Mouse (Mus musculus) splenic B cell, adult 2 months (primary cell): Measurements from ENCODE around the gene Tub.

ENCODE experiments used
- DNase-seq: peaks from one replicate; pipeline ENCODE4 v3.0.0-alpha.2; 2011; ENCODE audit warnings: low read depth, low spot score
- H3K27me3 ChIP-seq: 2 replicates; pipeline ENCODE4 v1.6.1; 2012; ENCODE audit warnings: mild to moderate bottlenecking, low read length, moderate library complexity, mixed read lengths; ENCODE audit not compliant: control insufficient read depth, poor library complexity, insufficient read depth, severe bottlenecking
- H3K36me3 ChIP-seq: 2 replicates; pipeline ENCODE4 v1.6.1; 2012; ENCODE audit warnings: mild to moderate bottlenecking, low read length, moderate library complexity, mixed read lengths; ENCODE audit not compliant: control insufficient read depth, poor library complexity, insufficient read depth, severe bottlenecking

Gene Tub

GRCm38 (mm10) chr7:109032054-109032453, 81.9 kb downstream of the Tub start:
- no peaks in the 10 kb centered on the region for H3K36me3 ChIP-seq
- no peaks in the 10 kb centered on the region for H3K27me3 ChIP-seq
- DNase-seq = no peak

GRCm38 (mm10) chr7:109038121-109038735, 88.1 kb downstream of the Tub start:
- no peak for DNase-seq
- no peaks in the 10 kb centered on the region for H3K36me3 ChIP-seq
- no peaks in the 10 kb centered on the region for H3K27me3 ChIP-seq

- Histone ChIP-seq H3K27me3 (no peaks in the 10 kb centered on the region), H3K36me3 (no peaks in the 10 kb centered on the region)
- no peak for DNase-seq
These were observed 88.8 kb downstream of the Tub start for GRCm38 (mm10) chr7:109038987-109039386.

- DNase-seq = no peak
- Histone ChIP-seq H3K27me3 (no peaks in the 10 kb centered on the region), H3K36me3 (no peaks in the 10 kb centered on the region)
These were observed 89.3 kb downstream of the Tub start for GRCm38 (mm10) chr7:109039445-109039844.

GRCm38 (mm10) chr7:109045876-109046275, 95.7 kb downstream of the Tub start:
- H3K27me3 ChIP-seq = no peaks in the 10 kb centered on the region
- no peaks in the 10 kb centered on the region for H3K36me3 ChIP-seq
- DNase-seq = no peak

GRCm38 (mm10) chr7:109050831-109051230, 100.7 kb downstream of the Tub start:
- Histone ChIP-seq H3K36me3 (no peaks in the 10 kb centered on the region), H3K27me3 (no peaks in the 10 kb centered on the region)
- no peak for DNase-seq

- Histone ChIP-seq H3K27me3 (no peaks in the 10 kb centered on the region), H3K36me3 (no peaks in the 10 kb centered on the region)
- no peak for DNase-seq
These were observed 109.4 kb downstream of the Tub start for GRCm38 (mm10) chr7:109059536-109059935.

GRCm38 (mm10) chr7:109069641-109070040, 119.5 kb downstream of the Tub start:
- DNase-seq = no peak
- H3K27me3 ChIP-seq = no peaks in the 10 kb centered on the region
- no peaks in the 10 kb centered on the region for H3K36me3 ChIP-seq

- H3K27me3 ChIP-seq = no peaks in the 10 kb centered on the region
- DNase-seq = no peak
- H3K36me3 ChIP-seq = no peaks in the 10 kb centered on the region
These were observed 122.2 kb downstream of the Tub start for GRCm38 (mm10) chr7:109072326-109072725.

GRCm38 (mm10) chr7:109082269-109083112, 132.4 kb downstream of the Tub start:
- Histone ChIP-seq H3K36me3 (no peaks in the 10 kb centered on the region), H3K27me3 (no peaks in the 10 kb centered on the region)
- no peak for DNase-seq

- H3K27me3 ChIP-seq = no peaks in the 10 kb centered on the region; the same call in 1 of the 2 replicates
- no peak for DNase-seq
These were observed 133.1 kb downstream of the Tub start, which contains the start of gene Ric3 for GRCm38 (mm10) chr7:109083113-109083812. TSS of gene Ric3 (minus strand) at chr7:109083331.

GRCm38 (mm10) chr7:109083813-109084184, 133.7 kb downstream of the Tub start:
- DNase-seq = no peak
- no peaks in the 10 kb centered on the region for H3K36me3 ChIP-seq
- no peaks in the 10 kb centered on the region; the same call in 1 of the 2 replicates for H3K27me3 ChIP-seq

More at GRCm38 (mm10) chr7:109083113-109083812, 133.1 kb downstream of the Tub start, which contains the start of gene Ric3:
- H3K36me3 ChIP-seq = no peaks in the 10 kb centered on the region
